Comparison of ENCODE assay signal across 8 mouse cellular contexts in genomic region chr8:79639586-79640451, GRCm38 (mm10). TPM values are rescaled to one million over a fixed set of nuclear protein-coding genes. Genes with fewer than 3 reads are reported as not detected.
DNase-seq lines count a peak whose midpoint lies in the region; ATAC-seq and TF ChIP-seq lines count a peak whose summit lies in the region.

Otud4 (plus strand) TSS chr8:79639618.

- ATAC-seq in heart, embryonic 13.5 days (ENCODE audit: extremely low read depth, insufficient number of reproducible peaks, low FRiP score, low TSS enrichment) = peak; percentile 53
- peak; percentile 59 for ATAC-seq in kidney, postnatal 0 days (replicated peaks; ENCODE audit: low FRiP score, low read depth)
- peak; percentile 45 for ATAC-seq in liver, embryonic 11.5 days (replicated peaks; ENCODE audit: low FRiP score)
- ATAC-seq in monocyte, adult 5-6 weeks (replicated peaks; ENCODE audit: insufficient number of reproducible peaks, low FRiP score, low TSS enrichment, poor library complexity, severe bottlenecking) = peak; percentile 25; the same call in 1 of the 2 replicates
- peak; percentile 53 for ATAC-seq in stomach, embryonic 14.5 days (ENCODE audit: insufficient number of reproducible peaks, insufficient read depth, low FRiP score, low read depth)

- peak within 1 kb of the TSS; percentile 77 for H3K27ac ChIP-seq in bone marrow macrophage, adult 2 months (ENCODE audit: insufficient read depth, low read depth, low read length)
- peak within 1 kb of the TSS; percentile 99 for H3K27ac ChIP-seq in forebrain, embryonic 10.5 days
- peak within 1 kb of the TSS; percentile 98 for H3K27ac ChIP-seq in heart, embryonic 13.5 days (replicated peaks)
- peak within 1 kb of the TSS; percentile 98 for H3K27ac ChIP-seq in kidney, postnatal 0 days
- H3K27ac ChIP-seq in liver, embryonic 11.5 days (ENCODE audit: low read depth, low read length) = peak within 1 kb of the TSS; percentile 96
- peak within 1 kb of the TSS; percentile 86 for H3K27ac ChIP-seq in stomach, embryonic 14.5 days (ENCODE audit: low read length)

- H3K9me3 ChIP-seq in forebrain, embryonic 10.5 days = no peaks in the 10 kb centered on the region
- peaks cover 5% of the 10 kb centered on the region for H3K9me3 ChIP-seq in heart, embryonic 13.5 days
- no peaks in the 10 kb centered on the region for H3K9me3 ChIP-seq in kidney, postnatal 0 days (replicated peaks; ENCODE audit: low read length)
- H3K9me3 ChIP-seq in liver, embryonic 11.5 days (ENCODE audit: control insufficient read depth, low read length) = no peaks in the 10 kb centered on the region
- H3K9me3 ChIP-seq in stomach, embryonic 14.5 days (ENCODE audit: control insufficient read depth, low read depth, low read length) = no peaks in the 10 kb centered on the region

- TF ChIP-seq CTCF in bone marrow macrophage, adult 2 months (IDR thresholded peaks at IDR 0.05; ENCODE audit: low read depth, low read length) = peak; percentile 19; the same call in 1 of the 2 replicates
- TF ChIP-seq CTCF in kidney, postnatal 0 days (IDR thresholded peaks at IDR 0.05; ENCODE audit: low read depth) = no peak

- H3K4me2 ChIP-seq in heart, embryonic 13.5 days = peak within 1 kb of the TSS; percentile 77
- peak within 1 kb of the TSS; percentile 88 for H3K4me2 ChIP-seq in kidney, postnatal 0 days (ENCODE audit: low read length)
- H3K4me2 ChIP-seq in liver, embryonic 11.5 days = peak within 1 kb of the TSS; percentile 86
- peak within 1 kb of the TSS; percentile 73 for H3K4me2 ChIP-seq in stomach, embryonic 14.5 days (replicated peaks; ENCODE audit: low read depth, low read length)

- TF ChIP-seq POLR2A in bone marrow macrophage, adult 2 months (IDR thresholded peaks at IDR 0.05; ENCODE audit: borderline replicate concordance, low read depth, low read length) = no peak

- H3K36me3 ChIP-seq in forebrain, embryonic 10.5 days (replicated peaks) = peaks cover 20% of the 10 kb centered on the region
- peaks cover 9% of the 10 kb centered on the region for H3K36me3 ChIP-seq in heart, embryonic 13.5 days
- no peaks in the 10 kb centered on the region for H3K36me3 ChIP-seq in kidney, postnatal 0 days (ENCODE audit: insufficient read depth, low read length)
- H3K36me3 ChIP-seq in liver, embryonic 11.5 days (ENCODE audit: control insufficient read depth, insufficient read depth, low read length) = peaks cover 7% of the 10 kb centered on the region; the same call in 1 of the 2 replicates
- H3K36me3 ChIP-seq in stomach, embryonic 14.5 days (ENCODE audit: control insufficient read depth, insufficient read depth, low read length) = peaks cover 4% of the 10 kb centered on the region; the same call in 1 of the 2 replicates

- peak within 1 kb of the TSS; percentile 98 for H3K9ac ChIP-seq in heart, embryonic 13.5 days
- H3K9ac ChIP-seq in kidney, postnatal 0 days (ENCODE audit: low read depth, low read length) = peak within 1 kb of the TSS; percentile 85
- H3K9ac ChIP-seq in liver, embryonic 11.5 days (ENCODE audit: low read depth, low read length) = peak within 1 kb of the TSS; percentile 97
- H3K9ac ChIP-seq in stomach, embryonic 14.5 days (replicated peaks; ENCODE audit: low read depth, low read length) = peak within 1 kb of the TSS; percentile 88

- WGBS in forebrain, embryonic 10.5 days = under 1% methylated on average over 103 of the region's 103 CpGs
- under 1% methylated on average over 101 of the region's 103 CpGs for WGBS in heart, embryonic 13.5 days
- 0% methylated on average over 95 of the region's 103 CpGs for WGBS in kidney, postnatal 0 days
- WGBS in liver, embryonic 11.5 days = under 1% methylated on average over 94 of the region's 103 CpGs
- under 1% methylated on average over 102 of the region's 103 CpGs for WGBS in stomach, embryonic 14.5 days

- H3K27me3 ChIP-seq in forebrain, embryonic 10.5 days (ENCODE audit: poor library complexity, severe bottlenecking) = no peaks in the 10 kb centered on the region
- H3K27me3 ChIP-seq in heart, embryonic 13.5 days (replicated peaks) = no peaks in the 10 kb centered on the region
- no peaks in the 10 kb centered on the region for H3K27me3 ChIP-seq in kidney, postnatal 0 days (ENCODE audit: insufficient read depth, low read length)
- H3K27me3 ChIP-seq in liver, embryonic 11.5 days (replicated peaks; ENCODE audit: control insufficient read depth, insufficient read depth, low read length) = no peaks in the 10 kb centered on the region
- no peaks in the 10 kb centered on the region for H3K27me3 ChIP-seq in stomach, embryonic 14.5 days (ENCODE audit: control insufficient read depth, insufficient read depth, low read length)

- peak; percentile 66 for DNase-seq in CD4-positive, CD25-positive, alpha-beta regulatory T cell, adult 2 months (ENCODE audit: low read depth, low spot score)
- DNase-seq in forebrain, embryonic 10.5 days (ENCODE audit: extremely low spot score, low spot score) = peak; percentile 57
- peak; percentile 53 for DNase-seq in kidney, postnatal 0 days (ENCODE audit: low spot score)
- no peak for DNase-seq in liver, embryonic 11.5 days (ENCODE audit: low spot score)

- peak within 1 kb of the TSS; percentile 86 for H3K4me3 ChIP-seq in bone marrow macrophage, adult 2 months (ENCODE audit: insufficient read depth, low read length)
- peak within 1 kb of the TSS; percentile 92 for H3K4me3 ChIP-seq in forebrain, embryonic 10.5 days
- peak within 1 kb of the TSS; percentile 75 for H3K4me3 ChIP-seq in heart, embryonic 13.5 days
- peak within 1 kb of the TSS; percentile 91 for H3K4me3 ChIP-seq in kidney, postnatal 0 days (replicated peaks; ENCODE audit: low read depth, low read length)
- H3K4me3 ChIP-seq in liver, embryonic 11.5 days (ENCODE audit: low read depth, low read length) = peak within 1 kb of the TSS; percentile 97
- peak within 1 kb of the TSS; percentile 72 for H3K4me3 ChIP-seq in stomach, embryonic 14.5 days (ENCODE audit: low read depth, low read length)

- H3K4me1 ChIP-seq in bone marrow macrophage, adult 2 months (ENCODE audit: control insufficient read depth, insufficient read depth, low read length) = peaks cover 23% of the 10 kb centered on the region
- peaks cover 29% of the 10 kb centered on the region for H3K4me1 ChIP-seq in forebrain, embryonic 10.5 days
- peaks cover 35% of the 10 kb centered on the region for H3K4me1 ChIP-seq in heart, embryonic 13.5 days
- H3K4me1 ChIP-seq in kidney, postnatal 0 days (replicated peaks; ENCODE audit: insufficient read depth, low read length) = peaks cover 5% of the 10 kb centered on the region; the same call in 1 of the 2 replicates
- peaks cover 29% of the 10 kb centered on the region for H3K4me1 ChIP-seq in liver, embryonic 11.5 days (replicated peaks; ENCODE audit: control insufficient read depth, insufficient read depth, low read length)
- peaks cover 18% of the 10 kb centered on the region for H3K4me1 ChIP-seq in stomach, embryonic 14.5 days (ENCODE audit: control insufficient read depth, insufficient read depth, low read length)

RNA-seq across cellular contexts. Expression of gene Otud4, which starts in this region (rescaled TPM):
- polyA plus RNA-seq in bone marrow macrophage, adult 2 months (2012; ENCODE audit: insufficient read depth, insufficient read length, missing spikeins) = 26.8 and 30.7 TPM in 2 replicates
- polyA plus RNA-seq in forebrain, embryonic 10.5 days (2016; fragmentation: Nextera tagmentation; extraction: Ambion mirVana) = 17.4 and 19.0 TPM in 2 replicates
- 12.4 and 13.3 TPM in 2 replicates for polyA plus RNA-seq in heart, embryonic 13.5 days (2015; fragmentation: Nextera tagmentation; extraction: Ambion mirVana)
- 11.2 and 12.1 TPM in 2 replicates for polyA plus RNA-seq in kidney, postnatal 0 days (2015; fragmentation: Nextera tagmentation; extraction: Ambion mirVana)
- polyA plus RNA-seq in liver, embryonic 11.5 days (2014; fragmentation: Nextera tagmentation; extraction: Ambion mirVana) = 26.3 and 27.1 TPM in 2 replicates
- total RNA-seq in monocyte, adult 5-6 weeks (2017) = 45.2 to 78.5 TPM (median 46.1 TPM) in 3 replicates
- polyA plus RNA-seq in stomach, embryonic 14.5 days (2014; fragmentation: Nextera tagmentation; extraction: Ambion mirVana) = 27.2 and 28.7 TPM in 2 replicates
